Mouse (Mus musculus) T-helper 1 cell (primary cell): Measurements from ENCODE around the gene Hps5.

Experiments
- in situ Hi-C: fragments of 300-600 bp; cut with MboI, MseI; formaldehyde crosslinking; loops from one replicate; pipeline ENCODE4 v1.15.1; 2025; ENCODE audit warnings: high pct_unique_total_duplicates

The Hps5 gene

GRCm38 (mm10) chr7:46738561-46739460 is 57.1 kb downstream of the Hps5 start:
- in situ Hi-C loops: no loop called here

DNA sequence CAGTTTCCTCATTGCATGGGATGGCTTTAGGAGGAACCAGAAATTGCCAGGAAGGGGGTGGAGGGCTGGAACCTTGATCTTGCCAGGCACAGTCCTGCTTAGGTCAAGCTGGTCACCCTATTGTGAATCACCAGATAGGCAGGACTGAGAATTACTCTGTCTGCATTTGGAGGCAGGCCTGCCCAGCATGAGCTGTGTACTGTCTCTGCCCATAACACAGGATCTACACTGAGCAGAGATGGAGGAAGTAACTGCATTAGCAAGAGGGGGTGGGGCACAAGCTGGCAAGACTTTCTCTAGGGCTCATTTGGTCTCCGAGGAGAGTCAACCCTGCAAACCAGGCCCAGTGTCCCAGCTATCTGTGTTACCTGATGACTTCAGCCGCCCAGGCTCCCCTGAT is 60.9 kb downstream of the Hps5 start:
- in situ Hi-C loops: no loop called here

GRCm38 (mm10) chr7:46732458-46732857 is 63.4 kb downstream of the Hps5 start, which contains the start of gene Saa4:
Gene Saa4, minus strand, starts transcription at chr7:46732603.
- in situ Hi-C loops: no loop called here

DNA sequence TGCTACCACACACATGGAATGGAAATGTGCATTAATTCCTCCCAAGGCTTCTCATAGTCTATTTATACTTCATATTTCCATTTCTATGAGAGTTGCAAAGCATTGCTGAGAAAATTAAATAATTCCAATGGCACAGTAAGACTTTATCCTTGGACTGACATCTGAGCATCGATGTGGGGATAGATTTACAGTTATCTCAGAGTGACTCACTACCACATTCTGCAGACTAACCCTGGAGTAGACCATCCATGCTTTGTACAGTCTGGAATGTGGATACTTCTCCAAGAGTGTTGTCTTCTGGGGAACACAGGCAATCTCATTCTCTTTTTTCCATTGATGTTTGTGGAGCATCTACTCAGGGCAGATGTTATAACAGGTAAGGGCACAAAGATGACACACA is 68.3 kb downstream of the Hps5 start:
- in situ Hi-C loops: no loop called here

DNA sequence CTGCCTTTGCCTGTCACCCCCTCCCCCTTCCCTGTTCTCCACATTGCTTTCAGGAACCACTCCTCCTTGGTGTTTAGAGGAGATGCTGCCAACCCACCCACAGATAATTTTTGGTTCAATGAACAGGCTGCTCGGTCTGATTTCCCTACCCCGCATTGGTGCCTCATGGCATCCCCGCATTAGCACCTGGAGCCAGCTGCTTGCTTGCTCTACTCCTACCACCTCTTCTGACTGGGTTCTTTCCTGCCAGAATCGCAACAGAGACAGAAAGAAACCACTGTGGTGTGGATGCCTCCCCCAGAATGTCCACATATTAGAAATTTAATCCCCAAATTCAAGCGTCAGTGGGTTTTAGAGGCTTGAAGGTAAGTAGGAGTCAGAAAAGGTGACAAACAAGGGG is 71.5 kb downstream of the Hps5 start:
- in situ Hi-C loops: no loop called here

- in situ Hi-C loops: no loop called here
Measured at GRCm38 (mm10) chr7:46723849-46724248, 72.0 kb downstream of the Hps5 start.

- in situ Hi-C loops: no loop called here
Measured at GRCm38 (mm10) chr7:46723354-46723753, 72.5 kb downstream of the Hps5 start.

- in situ Hi-C loops: no loop called here
Measured at GRCm38 (mm10) chr7:46720460-46720859, 75.4 kb downstream of the Hps5 start.

DNA sequence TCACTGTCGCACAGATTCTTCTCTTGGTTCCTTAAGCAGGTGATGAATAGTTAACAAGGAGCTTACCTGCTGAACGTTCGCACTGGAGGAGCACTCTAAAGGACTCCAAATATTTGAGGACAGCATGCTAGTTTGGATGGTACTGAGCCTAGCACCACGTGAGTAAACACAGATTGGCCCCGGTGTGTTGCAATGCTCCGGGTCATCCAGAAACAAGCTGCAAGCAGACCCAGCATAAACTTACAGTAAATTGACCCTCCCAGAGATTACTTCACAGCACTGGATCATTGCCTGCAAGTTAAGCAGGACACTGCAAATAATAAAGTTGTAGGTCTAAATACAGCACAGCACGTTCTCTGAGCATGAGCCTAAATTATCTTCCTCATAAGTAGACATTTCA is 76.3 kb downstream of the Hps5 start:
- in situ Hi-C loops: no loop called here

GRCm38 (mm10) chr7:46718591-46719270 is 77.1 kb downstream of the Hps5 start:
- in situ Hi-C loops: no loop called here

DNA sequence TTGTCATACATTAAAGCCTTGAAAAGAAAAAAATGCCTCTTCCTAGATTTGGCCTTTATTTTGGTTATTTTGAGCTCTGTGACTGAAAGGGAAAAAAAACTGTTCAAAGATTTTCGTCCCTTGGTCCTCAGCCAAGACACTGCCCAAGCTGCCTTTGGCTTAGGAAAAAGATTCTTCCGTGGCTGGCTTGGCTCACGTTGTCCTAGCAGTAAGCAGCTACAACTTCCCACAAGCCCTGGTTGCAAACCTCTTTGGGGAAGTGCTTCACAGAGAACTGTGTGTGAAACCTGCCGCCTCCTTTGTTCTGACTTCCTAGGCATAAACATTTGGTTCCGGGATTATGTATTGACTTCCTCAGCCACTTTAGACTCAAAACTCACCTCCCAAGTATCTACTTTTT is 79.0 kb downstream of the Hps5 start:
- in situ Hi-C loops: no loop called here

- in situ Hi-C loops: no loop called here
Measured at GRCm38 (mm10) chr7:46715600-46715999, 80.3 kb downstream of the Hps5 start, which contains the start of gene Saa3. Gene Saa3, minus strand, starts transcription at chr7:46715700.

- in situ Hi-C loops: no loop called here
Measured at GRCm38 (mm10) chr7:46714518-46714917, 81.3 kb downstream of the Hps5 start.

DNA sequence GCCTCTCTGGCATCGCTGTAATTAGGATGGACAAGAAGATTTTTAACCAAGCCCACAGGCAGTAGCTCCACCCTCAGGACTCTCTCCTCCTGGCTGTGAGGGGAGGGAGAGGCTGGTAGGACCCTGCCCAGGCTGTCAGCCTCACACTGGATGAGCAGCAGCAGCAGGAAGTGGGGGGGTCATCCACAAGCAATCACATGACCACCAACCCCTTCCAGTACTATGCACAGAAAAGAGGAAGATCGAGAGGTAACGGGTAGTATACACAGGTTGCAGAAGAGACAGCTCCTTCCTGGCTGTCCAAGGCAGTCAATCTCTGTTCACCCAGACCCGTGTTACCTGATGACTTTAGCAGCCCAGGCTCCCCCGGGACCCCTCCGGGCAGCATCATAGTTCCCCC is 83.6 kb downstream of the Hps5 start:
- in situ Hi-C loops: no loop called here
